Mouse (Mus musculus): ENCODE measurements at regions not wholly inside any gene's neighbourhood (a gene's known extent, or its start where the extent isn't known, plus 50 kb on each side); places are given as distances from the start of the nearest gene placed in this dataset.

GRCm38 (mm10) chr7:136169261-136169660 lies 453.1 kb upstream of the Mki67 start:
- intact Hi-C loops (cut with DNase I) = no loop called here

GRCm38 (mm10) chr7:136176373-136176772 lies 460.2 kb upstream of the Mki67 start:
- intact Hi-C loops (cut with DNase I) = no loop called here
- DNase-seq (ENCODE audit: extremely low spot score in 1 of 2, low spot score in 2 of 2) = no peak

More at GRCm38 (mm10) chr7:136169261-136169660, 453.1 kb upstream of the Mki67 start:
- DNase-seq (ENCODE audit: extremely low spot score in 1 of 2, low spot score in 2 of 2) = no peak

- intact Hi-C loops (cut with DNase I) = no loop called here
- no peak for DNase-seq (ENCODE audit: extremely low spot score in 1 of 2, low spot score in 2 of 2)
Observed at GRCm38 (mm10) chr7:136180996-136181395, 464.8 kb upstream of the Mki67 start.

- intact Hi-C loops (cut with DNase I) = no loop called here
- DNase-seq (ENCODE audit: extremely low spot score in 1 of 2, low spot score in 2 of 2) = no peak
Observed at GRCm38 (mm10) chr7:136182101-136182500, 465.9 kb upstream of the Mki67 start.

- DNase-seq (ENCODE audit: extremely low spot score in 1 of 2, low spot score in 2 of 2) = no peak
- intact Hi-C loops (cut with DNase I) = no loop called here
Observed at GRCm38 (mm10) chr7:136196424-136197160, 480.4 kb upstream of the Mki67 start.

GRCm38 (mm10) chr7:136208879-136209278 lies 492.7 kb upstream of the Mki67 start:
- no peak for DNase-seq (ENCODE audit: extremely low spot score in 1 of 2, low spot score in 2 of 2)
- intact Hi-C loops (cut with DNase I) = no loop called here

GRCm38 (mm10) chr7:136209299-136210171 lies 493.4 kb upstream of the Mki67 start:
- intact Hi-C loops (cut with DNase I) = no loop called here
- no peak for DNase-seq (ENCODE audit: extremely low spot score in 1 of 2, low spot score in 2 of 2)

GRCm38 (mm10) chr7:136212492-136212891 lies 496.3 kb upstream of the Mki67 start:
- DNase-seq (ENCODE audit: extremely low spot score in 1 of 2, low spot score in 2 of 2) = no peak

GRCm38 (mm10) chr7:136213057-136213961 lies 497.1 kb upstream of the Mki67 start:
- DNase-seq (ENCODE audit: extremely low spot score in 1 of 2, low spot score in 2 of 2) = no peak
- intact Hi-C loops (cut with DNase I) = no loop called here

More at GRCm38 (mm10) chr7:136212492-136212891, 496.3 kb upstream of the Mki67 start:
- intact Hi-C loops (cut with DNase I) = no loop called here

- intact Hi-C loops (cut with DNase I) = no loop called here
Observed at GRCm38 (mm10) chr7:136213962-136214308, 497.8 kb upstream of the Mki67 start.

GRCm38 (mm10) chr7:136214415-136214814 lies 498.3 kb upstream of the Mki67 start:
- intact Hi-C loops (cut with DNase I) = no loop called here
- DNase-seq (ENCODE audit: extremely low spot score in 1 of 2, low spot score in 2 of 2) = no peak

More at GRCm38 (mm10) chr7:136213962-136214308, 497.8 kb upstream of the Mki67 start:
- DNase-seq (ENCODE audit: extremely low spot score in 1 of 2, low spot score in 2 of 2) = no peak

GRCm38 (mm10) chr7:136216734-136217133 lies 500.6 kb upstream of the Mki67 start:
- intact Hi-C loops (cut with DNase I) = no loop called here
- DNase-seq (ENCODE audit: extremely low spot score in 1 of 2, low spot score in 2 of 2) = no peak

GRCm38 (mm10) chr7:136219564-136220244 lies 503.5 kb upstream of the Mki67 start:
- intact Hi-C loops (cut with DNase I) = no loop called here
- DNase-seq (ENCODE audit: extremely low spot score in 1 of 2, low spot score in 2 of 2) = no peak

GRCm38 (mm10) chr7:136220245-136221167 lies 504.3 kb upstream of the Mki67 start:
- intact Hi-C loops (cut with DNase I) = no loop called here
- DNase-seq (ENCODE audit: extremely low spot score in 1 of 2, low spot score in 2 of 2) = no peak

- DNase-seq (ENCODE audit: extremely low spot score in 1 of 2, low spot score in 2 of 2) = no peak
- intact Hi-C loops (cut with DNase I) = no loop called here
Observed at GRCm38 (mm10) chr7:136221620-136222019, 505.5 kb upstream of the Mki67 start.

GRCm38 (mm10) chr7:136226031-136226430 lies 509.9 kb upstream of the Mki67 start:
- intact Hi-C loops (cut with DNase I) = no loop called here
- no peak for DNase-seq (ENCODE audit: extremely low spot score in 1 of 2, low spot score in 2 of 2)

GRCm38 (mm10) chr7:136228331-136228730 lies 512.2 kb upstream of the Mki67 start:
- intact Hi-C loops (cut with DNase I) = no loop called here
- DNase-seq (ENCODE audit: extremely low spot score in 1 of 2, low spot score in 2 of 2) = no peak

GRCm38 (mm10) chr7:136229592-136229991 lies 513.4 kb upstream of the Mki67 start:
- intact Hi-C loops (cut with DNase I) = no loop called here
- no peak for DNase-seq (ENCODE audit: extremely low spot score in 1 of 2, low spot score in 2 of 2)

Measured in left cerebral cortex, postnatal 10 days (tissue).